Mouse (Mus musculus): ENCODE measurements around the gene Ifngr1. TPM values are rescaled to one million over a fixed set of nuclear protein-coding genes. Genes with fewer than 3 reads are reported as not detected.

Gene Ifngr1
- polyA plus RNA-seq (2015; fragmentation: Nextera tagmentation; extraction: Ambion mirVana), result 49.1 and 49.9 TPM in 2 replicates

- Histone ChIP-seq H3K27me3 (ENCODE audit: control insufficient read depth, insufficient read depth, low read depth, low read length) (no peaks in the 10 kb centered on the region), H3K9ac (ENCODE audit: low read depth, low read length) (peak within 1 kb of the TSS; percentile 84), H3K36me3 (ENCODE audit: control insufficient read depth, insufficient read depth) (no peaks in the 10 kb centered on the region), H3K4me2 (ENCODE audit: low read depth, low read length) (peak within 1 kb of the TSS; percentile 83), H3K27ac (ENCODE audit: low read length) (peak within 1 kb of the TSS; percentile 91), H3K9me3 (replicated peaks; ENCODE audit: control insufficient read depth, low read length) (no peaks in the 10 kb centered on the region), H3K4me1 (ENCODE audit: control insufficient read depth, low read depth, low read length) (peaks cover 37% of the 10 kb centered on the region), H3K4me3 (ENCODE audit: low read depth, low read length) (peak within 1 kb of the TSS; percentile 81)
- under 1% methylated on average over 52 of the region's 52 CpGs for WGBS (ENCODE audit: insufficient replicate concordance)
- peak; percentile 96 for ATAC-seq (ENCODE audit: low read depth)
Measured at GRCm38 (mm10) chr10:19591641-19592441, at the start of gene Ifngr1. Gene Ifngr1 (plus strand): TSS chr10:19591949.

DNA sequence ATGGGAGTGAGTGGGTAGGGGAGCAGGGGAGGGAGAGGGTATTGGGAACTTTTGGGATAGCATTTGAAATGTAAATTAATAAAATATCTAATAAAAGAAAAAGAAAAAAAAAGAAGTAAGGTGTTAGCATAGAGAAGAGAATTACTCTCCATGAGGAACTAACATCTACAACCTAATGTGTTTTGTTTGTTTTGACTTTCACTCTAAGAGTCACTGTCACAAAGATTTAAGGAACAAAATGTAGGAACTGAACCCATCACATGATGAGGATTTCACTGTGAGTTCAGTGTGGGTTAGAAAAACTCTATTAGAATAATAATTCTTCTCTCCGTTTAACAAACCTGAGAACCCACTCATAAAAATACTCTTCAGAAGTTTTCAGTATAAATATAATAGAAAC, 44.9 kb upstream of the Ifngr1 start:
- H3K4me3 ChIP-seq (ENCODE audit: low read depth, low read length), result no peak overlapping the region
- no peak for ATAC-seq (ENCODE audit: low read depth)
- no peak overlapping the region for H3K4me2 ChIP-seq (ENCODE audit: low read depth, low read length)
- WGBS (ENCODE audit: insufficient replicate concordance), result 92% methylated on average over 1 of the region's 1 CpGs
- H3K27ac ChIP-seq (ENCODE audit: low read length), result no peak overlapping the region
- H3K27me3 ChIP-seq (ENCODE audit: control insufficient read depth, insufficient read depth, low read depth, low read length), result no peaks in the 10 kb centered on the region
- H3K9me3 ChIP-seq (replicated peaks; ENCODE audit: control insufficient read depth, low read length), result no peaks in the 10 kb centered on the region
- H3K36me3 ChIP-seq (ENCODE audit: control insufficient read depth, insufficient read depth), result no peaks in the 10 kb centered on the region
- H3K9ac ChIP-seq (ENCODE audit: low read depth, low read length), result no peak overlapping the region
- no peaks in the 10 kb centered on the region for H3K4me1 ChIP-seq (ENCODE audit: control insufficient read depth, low read depth, low read length)

- Histone ChIP-seq H3K9ac (ENCODE audit: low read depth, low read length) (no peak overlapping the region), H3K36me3 (ENCODE audit: control insufficient read depth, insufficient read depth) (no peaks in the 10 kb centered on the region), H3K27ac (ENCODE audit: low read length) (no peak overlapping the region), H3K27me3 (ENCODE audit: control insufficient read depth, insufficient read depth, low read depth, low read length) (no peaks in the 10 kb centered on the region), H3K9me3 (replicated peaks; ENCODE audit: control insufficient read depth, low read length) (no peaks in the 10 kb centered on the region), H3K4me1 (ENCODE audit: control insufficient read depth, low read depth, low read length) (no peaks in the 10 kb centered on the region), H3K4me3 (ENCODE audit: low read depth, low read length) (no peak overlapping the region), H3K4me2 (ENCODE audit: low read depth, low read length) (no peak overlapping the region)
- 47% methylated on average over 1 of the region's 1 CpGs for whole genome bisulfite sequencing (ENCODE audit: insufficient replicate concordance)
- ATAC-seq (ENCODE audit: low read depth), result no peak
Measured at GRCm38 (mm10) chr10:19548016-19548415, 43.7 kb upstream of the Ifngr1 start.

- Histone ChIP-seq H3K4me2 (ENCODE audit: low read depth, low read length) (no peak overlapping the region), H3K36me3 (ENCODE audit: control insufficient read depth, insufficient read depth) (no peaks in the 10 kb centered on the region), H3K27me3 (ENCODE audit: control insufficient read depth, insufficient read depth, low read depth, low read length) (no peaks in the 10 kb centered on the region), H3K9ac (ENCODE audit: low read depth, low read length) (no peak overlapping the region), H3K27ac (ENCODE audit: low read length) (no peak overlapping the region), H3K9me3 (replicated peaks; ENCODE audit: control insufficient read depth, low read length) (no peaks in the 10 kb centered on the region), H3K4me3 (ENCODE audit: low read depth, low read length) (no peak overlapping the region), H3K4me1 (ENCODE audit: control insufficient read depth, low read depth, low read length) (no peaks in the 10 kb centered on the region)
- 58% methylated on average over 2 of the region's 2 CpGs for WGBS (ENCODE audit: insufficient replicate concordance)
- ATAC-seq (ENCODE audit: low read depth), result no peak
Measured at GRCm38 (mm10) chr10:19548491-19548890, 43.3 kb upstream of the Ifngr1 start.

GRCm38 (mm10) chr10:19551585-19551984, 40.2 kb upstream of the Ifngr1 start:
- Histone ChIP-seq H3K27me3 (ENCODE audit: control insufficient read depth, insufficient read depth, low read depth, low read length) (no peaks in the 10 kb centered on the region), H3K36me3 (ENCODE audit: control insufficient read depth, insufficient read depth) (no peaks in the 10 kb centered on the region), H3K27ac (ENCODE audit: low read length) (no peak overlapping the region), H3K9me3 (replicated peaks; ENCODE audit: control insufficient read depth, low read length) (no peaks in the 10 kb centered on the region), H3K9ac (ENCODE audit: low read depth, low read length) (no peak overlapping the region), H3K4me3 (ENCODE audit: low read depth, low read length) (no peak overlapping the region), H3K4me1 (ENCODE audit: control insufficient read depth, low read depth, low read length) (no peaks in the 10 kb centered on the region), H3K4me2 (ENCODE audit: low read depth, low read length) (no peak overlapping the region)
- WGBS (ENCODE audit: insufficient replicate concordance), result 40% methylated on average over 3 of the region's 3 CpGs
- ATAC-seq (ENCODE audit: low read depth), result no peak

- Histone ChIP-seq H3K4me1 (ENCODE audit: control insufficient read depth, low read depth, low read length) (no peaks in the 10 kb centered on the region), H3K4me2 (ENCODE audit: low read depth, low read length) (no peak overlapping the region), H3K4me3 (ENCODE audit: low read depth, low read length) (no peak overlapping the region), H3K9me3 (replicated peaks; ENCODE audit: control insufficient read depth, low read length) (no peaks in the 10 kb centered on the region), H3K27me3 (ENCODE audit: control insufficient read depth, insufficient read depth, low read depth, low read length) (no peaks in the 10 kb centered on the region), H3K36me3 (ENCODE audit: control insufficient read depth, insufficient read depth) (no peaks in the 10 kb centered on the region), H3K9ac (ENCODE audit: low read depth, low read length) (no peak overlapping the region), H3K27ac (ENCODE audit: low read length) (no peak overlapping the region)
- 44% methylated on average over 2 of the region's 2 CpGs for WGBS (ENCODE audit: insufficient replicate concordance)
- no peak for ATAC-seq (ENCODE audit: low read depth)
Measured at GRCm38 (mm10) chr10:19553857-19554256, 37.9 kb upstream of the Ifngr1 start.

DNA sequence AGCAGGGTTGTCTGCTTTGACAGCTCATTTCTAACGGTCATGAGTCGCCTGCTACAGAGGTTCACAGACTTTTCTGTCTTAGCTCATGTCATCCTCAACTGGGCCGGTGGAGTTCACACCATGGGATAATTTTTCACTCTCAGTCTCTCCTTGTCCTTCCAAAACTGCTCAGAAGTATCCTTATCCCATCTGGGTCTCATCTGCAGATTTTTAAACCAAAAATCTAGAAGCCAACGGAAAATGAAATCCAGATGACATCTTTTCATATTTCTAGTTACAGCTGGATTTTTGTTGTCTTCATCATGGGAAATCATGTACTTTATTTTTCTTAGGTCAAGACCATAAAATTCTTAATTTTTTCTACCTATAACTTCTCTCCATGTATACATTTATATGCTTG, 34.1 kb upstream of the Ifngr1 start:
- WGBS (ENCODE audit: insufficient replicate concordance), result 65% methylated on average over 4 of the region's 4 CpGs
- Histone ChIP-seq H3K4me1 (ENCODE audit: control insufficient read depth, low read depth, low read length) (no peaks in the 10 kb centered on the region), H3K27me3 (ENCODE audit: control insufficient read depth, insufficient read depth, low read depth, low read length) (no peaks in the 10 kb centered on the region), H3K27ac (ENCODE audit: low read length) (no peak overlapping the region), H3K36me3 (ENCODE audit: control insufficient read depth, insufficient read depth) (no peaks in the 10 kb centered on the region), H3K9me3 (replicated peaks; ENCODE audit: control insufficient read depth, low read length) (no peaks in the 10 kb centered on the region), H3K4me2 (ENCODE audit: low read depth, low read length) (no peak overlapping the region), H3K9ac (ENCODE audit: low read depth, low read length) (no peak overlapping the region), H3K4me3 (ENCODE audit: low read depth, low read length) (no peak overlapping the region)
- no peak for ATAC-seq (ENCODE audit: low read depth)

GRCm38 (mm10) chr10:19559565-19560165, 32.1 kb upstream of the Ifngr1 start:
- no peak overlapping the region for H3K4me2 ChIP-seq (ENCODE audit: low read depth, low read length)
- H3K9me3 ChIP-seq (replicated peaks; ENCODE audit: control insufficient read depth, low read length), result no peaks in the 10 kb centered on the region
- H3K36me3 ChIP-seq (ENCODE audit: control insufficient read depth, insufficient read depth), result no peaks in the 10 kb centered on the region
- no peak for ATAC-seq (ENCODE audit: low read depth)
- WGBS (ENCODE audit: insufficient replicate concordance), result 35% methylated on average over 8 of the region's 8 CpGs
- no peak overlapping the region for H3K4me3 ChIP-seq (ENCODE audit: low read depth, low read length)
- H3K27me3 ChIP-seq (ENCODE audit: control insufficient read depth, insufficient read depth, low read depth, low read length), result no peaks in the 10 kb centered on the region
- no peak overlapping the region for H3K27ac ChIP-seq (ENCODE audit: low read length)
- no peaks in the 10 kb centered on the region for H3K4me1 ChIP-seq (ENCODE audit: control insufficient read depth, low read depth, low read length)
- no peak overlapping the region for H3K9ac ChIP-seq (ENCODE audit: low read depth, low read length)

- Histone ChIP-seq H3K4me2 (ENCODE audit: low read depth, low read length) (no peak overlapping the region), H3K27ac (ENCODE audit: low read length) (no peak overlapping the region), H3K36me3 (ENCODE audit: control insufficient read depth, insufficient read depth) (no peaks in the 10 kb centered on the region), H3K4me1 (ENCODE audit: control insufficient read depth, low read depth, low read length) (no peaks in the 10 kb centered on the region), H3K9ac (ENCODE audit: low read depth, low read length) (no peak overlapping the region), H3K9me3 (replicated peaks; ENCODE audit: control insufficient read depth, low read length) (no peaks in the 10 kb centered on the region), H3K27me3 (ENCODE audit: control insufficient read depth, insufficient read depth, low read depth, low read length) (no peaks in the 10 kb centered on the region), H3K4me3 (ENCODE audit: low read depth, low read length) (no peak overlapping the region)
- WGBS (ENCODE audit: insufficient replicate concordance), result 58% methylated on average over 3 of the region's 3 CpGs
- no peak for ATAC-seq (ENCODE audit: low read depth)
Measured at GRCm38 (mm10) chr10:19562598-19562997, 29.2 kb upstream of the Ifngr1 start.

Measured in liver, embryonic 16.5 days (tissue).